Mouse (Mus musculus): Measurements from ENCODE around the gene 4931414P19Rik.

- TF ChIP-seq CTCF (IDR thresholded peaks at IDR 0.05; ENCODE audit: low read depth) (peak; percentile 54), EP300 (IDR thresholded peaks at IDR 0.05; ENCODE audit: low read depth) (no peak)
Observed at GRCm38 (mm10) chr14:54646898-54647636, 41.3 kb upstream of the 4931414P19Rik start.
